Mouse (Mus musculus) spleen, postnatal 14 days (tissue): ENCODE measurements at regions not wholly inside any gene's neighbourhood (a gene's known extent, or its start where the extent isn't known, plus 50 kb on each side); places are given as distances from the start of the nearest gene placed in this dataset.
"Not testable (repeated sequence)": the region's sequence is repeated elsewhere in the genome, so short reads cannot be mapped to it uniquely, and the experiment has no call there.

Source experiments
- DNase-seq, 2 experiments: peaks; one replicate each; pipeline ENCODE4 v3.0.0; 2021 to 2022; ENCODE audit warnings: low spot score in 2 of 2

DNA sequence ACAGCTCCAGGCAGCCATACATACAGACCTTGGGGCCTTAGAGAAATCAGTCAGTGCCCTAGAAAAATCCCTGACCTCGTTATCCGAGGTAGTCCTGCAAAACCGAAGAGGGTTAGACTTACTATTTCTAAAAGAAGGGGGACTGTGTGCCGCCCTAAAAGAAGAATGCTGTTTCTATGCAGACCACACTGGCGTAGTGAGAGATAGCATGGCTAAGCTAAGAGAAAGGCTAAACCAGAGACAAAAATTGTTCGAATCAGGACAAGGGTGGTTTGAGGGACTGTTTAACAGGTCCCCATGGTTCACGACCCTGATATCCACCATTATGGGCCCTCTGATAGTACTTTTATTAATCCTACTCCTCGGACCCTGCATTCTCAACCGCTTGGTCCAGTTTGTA is 322.2 kb downstream of the Gm29866 start:
- DNase-seq = peak in 1 of 2 experiments; percentile 4

DNA sequence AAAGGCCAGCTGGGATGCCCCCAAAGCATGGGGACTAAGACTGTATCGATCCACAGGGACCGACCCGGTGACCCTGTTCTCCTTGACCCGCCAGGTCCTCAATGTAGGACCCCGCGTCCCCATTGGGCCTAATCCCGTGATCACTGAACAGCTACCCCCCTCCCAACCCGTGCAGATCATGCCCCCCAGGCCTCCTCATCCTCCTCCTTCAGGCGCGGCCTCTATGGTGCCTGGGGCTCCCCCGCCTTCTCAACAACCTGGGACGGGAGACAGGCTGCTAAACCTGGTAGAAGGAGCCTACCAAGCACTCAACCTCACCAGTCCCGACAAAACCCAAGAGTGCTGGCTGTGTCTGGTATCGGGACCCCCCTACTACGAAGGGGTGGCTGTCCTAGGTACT is 323.1 kb downstream of the Gm29866 start:
- DNase-seq = not testable (repeated sequence)

DNA sequence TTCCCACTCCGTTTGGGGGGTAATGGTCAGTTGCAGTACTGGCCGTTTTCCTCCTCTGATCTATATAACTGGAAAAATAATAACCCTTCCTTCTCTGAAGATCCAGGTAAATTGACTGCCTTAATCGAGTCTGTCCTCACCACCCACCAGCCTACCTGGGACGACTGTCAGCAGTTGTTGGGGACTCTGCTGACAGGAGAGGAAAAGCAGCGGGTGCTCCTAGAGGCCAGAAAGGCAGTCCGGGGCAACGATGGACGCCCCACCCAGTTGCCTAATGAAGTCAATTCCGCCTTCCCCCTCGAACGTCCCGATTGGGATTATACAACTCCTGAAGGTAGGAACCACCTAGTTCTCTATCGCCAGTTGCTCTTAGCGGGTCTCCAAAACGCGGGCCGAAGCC is 328.2 kb downstream of the Gm29866 start:
- not testable (repeated sequence) for DNase-seq
